ENCODE assay signal across 8 mouse cellular contexts in genomic region chr8:120492193-120492880, GRCm38 (mm10).
DNase-seq lines count a peak whose midpoint lies in the region; ATAC-seq lines count a peak whose summit lies in the region.

No protein-coding gene starts in this region.

- H3K4me2 ChIP-seq in forebrain, embryonic 16.5 days (ENCODE audit: low read length): peak overlapping the region; percentile 95
- H3K4me2 ChIP-seq in neural tube, embryonic 15.5 days: peak overlapping the region; percentile 93

- no peak for ATAC-seq in forebrain, embryonic 16.5 days
- no peak for ATAC-seq in neural tube, embryonic 15.5 days (ENCODE audit: low FRiP score)

- 47% methylated on average over 14 of the region's 14 CpGs for WGBS in forebrain, embryonic 16.5 days
- 13% methylated on average over 14 of the region's 14 CpGs for WGBS in limb, embryonic 10.5 days
- WGBS in neural tube, embryonic 15.5 days: 8% methylated on average over 14 of the region's 14 CpGs

- no peaks in the 10 kb centered on the region for H3K9me3 ChIP-seq in forebrain, embryonic 16.5 days (ENCODE audit: control insufficient read depth, low read length)
- H3K9me3 ChIP-seq in limb, embryonic 10.5 days (replicated peaks): no peaks in the 10 kb centered on the region
- H3K9me3 ChIP-seq in neural tube, embryonic 15.5 days (replicated peaks): no peaks in the 10 kb centered on the region

- no peak overlapping the region for H3K27ac ChIP-seq in forebrain, embryonic 16.5 days (ENCODE audit: low read length)
- H3K27ac ChIP-seq in limb, embryonic 10.5 days: peak overlapping the region; percentile 43; the same call in 1 of the 2 replicates
- 0 out of 2 replicates have a peak overlapping the region, but pooled peaks have one; percentile 23 for H3K27ac ChIP-seq in neural tube, embryonic 15.5 days (replicated peaks)

- DNase-seq in kidney, adult 18-20 months: peak; percentile 51
- DNase-seq in kidney, adult 11 months: no peak
- DNase-seq in limb, embryonic 10.5 days (ENCODE audit: low spot score): no peak
- no peak for DNase-seq in testis, postnatal 14 days (ENCODE audit: low spot score)
- no peak for DNase-seq in gastrocnemius, postnatal 36 days
- DNase-seq in T-cell, adult 2 months (ENCODE audit: low spot score): no peak

- H3K4me1 ChIP-seq in forebrain, embryonic 16.5 days (replicated peaks; ENCODE audit: control insufficient read depth, insufficient read depth, low read length): peaks cover 68% of the 10 kb centered on the region
- H3K4me1 ChIP-seq in limb, embryonic 10.5 days: peaks cover 93% of the 10 kb centered on the region
- H3K4me1 ChIP-seq in neural tube, embryonic 15.5 days: peaks cover 82% of the 10 kb centered on the region

- no peaks in the 10 kb centered on the region for H3K36me3 ChIP-seq in forebrain, embryonic 16.5 days (ENCODE audit: control insufficient read depth, insufficient read depth)
- H3K36me3 ChIP-seq in limb, embryonic 10.5 days: no peaks in the 10 kb centered on the region; the same call in 1 of the 2 replicates
- no peaks in the 10 kb centered on the region for H3K36me3 ChIP-seq in neural tube, embryonic 15.5 days

- intact Hi-C loops in gastrocnemius, postnatal 36 days (cut with DNase I): no loop called here

- H3K4me3 ChIP-seq in forebrain, embryonic 16.5 days (replicated peaks; ENCODE audit: low read length): peak overlapping the region; percentile 86
- H3K4me3 ChIP-seq in limb, embryonic 10.5 days: peak overlapping the region; percentile 16; the same call in 1 of the 2 replicates
- H3K4me3 ChIP-seq in neural tube, embryonic 15.5 days (replicated peaks): peak overlapping the region; percentile 73

- H3K9ac ChIP-seq in forebrain, embryonic 16.5 days (replicated peaks; ENCODE audit: low read depth, low read length): peak overlapping the region; percentile 18
- H3K9ac ChIP-seq in neural tube, embryonic 15.5 days (replicated peaks): peak overlapping the region; percentile 91; the same call in 1 of the 2 replicates

- H3K27me3 ChIP-seq in forebrain, embryonic 16.5 days (replicated peaks; ENCODE audit: control insufficient read depth, insufficient read depth, low read length): no peaks in the 10 kb centered on the region
- peaks cover 16% of the 10 kb centered on the region for H3K27me3 ChIP-seq in limb, embryonic 10.5 days (ENCODE audit: low read depth, poor library complexity, severe bottlenecking)
- H3K27me3 ChIP-seq in neural tube, embryonic 15.5 days (replicated peaks): no peaks in the 10 kb centered on the region

Comparison
In these comparisons a context has a peak if more than half of its experiments do, and no peak if none do; other contexts are left out.
1. H3K4me3 ChIP-seq: peak in every context shown above with its lines; median percentile 86 in forebrain, embryonic 16.5 days; 73 in neural tube, embryonic 15.5 days; 16 in limb, embryonic 10.5 days.